Mouse (Mus musculus) erythroblast, embryonic 14.5 days (primary cell): Measurements from ENCODE around the gene Timm8a2.

Experiments
- GATA1 ChIP-seq: IDR thresholded peaks from 2 replicates; pipeline ENCODE4 v1.6.1; 2012; ENCODE audit warnings: low read length, inconsistent platforms, mixed read lengths
- TAL1 ChIP-seq: IDR thresholded peaks from 3 replicates; pipeline ENCODE4 v1.6.1; 2012; ENCODE audit warnings: low read length, inconsistent platforms, mixed read lengths

- no peak for TF ChIP-seq TAL1
- no peak for TF ChIP-seq GATA1
Measured at GRCm38 (mm10) chr14:121992395-121993280, 41.8 kb upstream of the Timm8a2 start.
